Mouse (Mus musculus) C2C12 (cell line): ENCODE measurements around the gene Zbtb21.

ENCODE experiments used
- CEBPB ChIP-seq: IDR thresholded peaks from one replicate; pipeline ENCODE4 v1.6.1; 2011; ENCODE audit warnings: low read depth, mild to moderate bottlenecking, control low read depth, moderate library complexity
- CTCF ChIP-seq: IDR thresholded peaks from one replicate; pipeline ENCODE4 v1.5.1; 2011; ENCODE audit not compliant: control insufficient read depth, insufficient read depth, insufficient read length
- FOSL1 ChIP-seq: IDR thresholded peaks from one replicate; pipeline ENCODE4 v1.8.0; 2011; ENCODE audit warnings: mild to moderate bottlenecking, low read length; ENCODE audit not compliant: poor library complexity, insufficient read depth, severe bottlenecking
- MAX ChIP-seq: IDR thresholded peaks from one replicate; pipeline ENCODE4 v1.6.1; 2011; ENCODE audit warnings: mild to moderate bottlenecking, control low read depth
- MYOD1 ChIP-seq: IDR thresholded peaks from one replicate; pipeline ENCODE4 v1.6.1; 2011; ENCODE audit warnings: low read depth; ENCODE audit not compliant: control insufficient read depth, insufficient read length
- MYOG ChIP-seq: IDR thresholded peaks from one replicate; pipeline ENCODE4 v1.6.1; 2011; ENCODE audit not compliant: control insufficient read depth, insufficient read length; ENCODE audit errors: extremely low read depth
- USF1 ChIP-seq: IDR thresholded peaks from one replicate; pipeline ENCODE4 v1.6.1; 2011; ENCODE audit warnings: low read depth, mild to moderate bottlenecking, control low read depth, moderate library complexity

DNA sequence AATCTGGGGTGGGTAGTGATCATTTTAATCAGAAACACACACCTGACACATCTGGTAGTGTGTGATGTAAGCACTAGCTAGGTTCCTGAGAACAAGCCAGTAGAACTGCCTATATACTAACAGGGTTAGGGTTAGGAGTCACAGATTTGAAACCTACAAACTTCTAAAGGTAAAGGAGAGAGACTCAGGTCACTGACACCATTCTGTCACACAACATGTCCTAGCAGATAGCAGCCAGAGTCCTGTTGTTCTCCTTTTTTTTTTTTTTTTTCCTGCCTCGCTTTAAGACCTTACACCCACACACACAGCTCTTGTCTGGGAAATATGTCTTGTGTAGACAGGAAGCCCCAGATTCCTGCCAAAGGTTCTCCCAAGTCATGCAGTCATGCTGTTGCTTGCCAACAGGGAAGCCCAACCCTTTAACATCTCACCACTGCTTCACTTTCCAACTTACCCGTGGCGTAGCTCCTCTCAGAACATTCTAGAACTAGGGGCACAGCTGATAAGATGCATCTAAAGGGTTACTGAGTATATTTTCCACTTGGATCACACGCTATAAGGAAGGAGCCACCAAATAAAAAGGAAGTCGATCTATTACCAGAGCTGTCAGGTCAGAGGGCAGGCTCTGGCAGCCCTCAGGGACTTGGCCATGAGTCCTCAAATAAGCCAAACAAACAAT, 64.9 kb downstream of the Zbtb21 start:
- no peak for TF ChIP-seq CTCF
- TF ChIP-seq FOSL1: no peak
- no peak for TF ChIP-seq MAX
- no peak for TF ChIP-seq MYOG
- no peak for TF ChIP-seq USF1
- TF ChIP-seq CEBPB: no peak
- no peak for TF ChIP-seq MYOD1
